Mouse (Mus musculus): Measurements from ENCODE around the gene Hfe2. TPM values are rescaled to one million over a fixed set of nuclear protein-coding genes. Genes with fewer than 3 reads are reported as not detected.

The Hfe2 gene
- polyA plus RNA-seq, 1 experiment: not detected

DNA sequence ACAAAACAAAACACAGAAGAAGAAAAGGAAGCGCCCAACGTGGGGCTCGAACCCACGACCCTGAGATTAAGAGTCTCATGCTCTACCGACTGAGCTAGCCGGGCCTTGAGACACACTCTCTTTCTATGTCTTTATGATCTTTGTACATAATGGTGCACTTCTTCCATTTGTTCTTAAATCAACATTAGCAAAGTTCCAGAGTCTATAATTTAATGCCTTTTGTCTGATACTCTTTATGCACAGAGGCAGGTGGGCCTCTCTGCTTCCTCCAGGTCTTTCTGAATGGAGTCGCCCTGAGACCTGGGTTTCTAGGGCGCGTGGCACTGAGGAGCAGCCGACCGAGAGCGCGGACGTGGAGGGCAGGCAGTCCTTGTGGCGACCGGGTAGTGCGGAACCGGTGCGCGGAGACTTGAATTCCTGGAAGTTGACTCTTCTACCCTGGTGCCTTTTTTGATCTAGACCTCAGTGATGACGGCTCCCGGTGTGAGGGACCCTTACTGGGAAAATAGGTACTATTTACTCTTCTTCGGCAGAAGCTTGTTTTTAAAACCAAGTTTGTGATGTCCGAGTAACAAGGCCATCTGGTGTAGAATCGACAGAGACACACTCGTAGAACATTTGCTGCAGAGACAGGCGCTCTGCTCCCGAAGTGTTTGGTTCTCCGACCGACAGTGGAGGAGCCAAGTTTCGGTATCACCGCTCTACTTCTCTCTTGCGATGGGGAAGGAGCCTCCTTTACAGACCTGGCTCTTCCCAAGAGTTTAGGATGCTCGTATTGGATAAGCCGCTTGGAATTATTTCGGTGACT is 25.3 kb upstream of the Hfe2 start:
- no peak for TF ChIP-seq GATA1 (IDR thresholded peaks at IDR 0.05; ENCODE audit: low read length)

GRCm38 (mm10) chr3:96500289-96500621 is 24.7 kb upstream of the Hfe2 start:
- TF ChIP-seq GATA1 (IDR thresholded peaks at IDR 0.05; ENCODE audit: low read length): no peak

DNA sequence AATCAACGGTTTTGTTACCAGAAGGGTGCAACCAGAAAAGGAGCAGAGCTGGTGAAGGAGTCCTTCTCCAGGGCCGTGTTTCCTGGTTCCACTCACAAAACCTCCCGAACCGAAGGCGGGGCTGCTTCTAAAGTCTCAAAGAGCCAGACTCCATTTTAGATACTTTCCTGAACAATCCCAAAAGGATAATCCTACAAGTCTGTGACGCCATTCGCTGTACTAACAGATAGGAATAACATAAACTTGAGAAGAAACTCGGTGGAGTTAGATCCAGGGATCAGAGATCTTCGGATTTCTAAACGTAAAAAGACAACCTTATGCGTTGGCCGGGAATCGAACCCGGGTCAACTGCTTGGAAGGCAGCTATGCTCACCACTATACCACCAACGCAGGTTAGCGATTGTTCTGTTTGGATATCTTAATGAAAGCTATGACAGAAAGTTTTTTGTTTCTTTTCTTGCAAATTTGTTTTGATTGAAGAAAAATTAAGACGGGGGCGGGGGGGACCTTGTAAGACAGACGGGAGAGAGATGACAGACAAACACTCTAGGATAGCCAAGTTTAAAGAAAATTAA is 24.2 kb upstream of the Hfe2 start:
- TF ChIP-seq GATA1 (IDR thresholded peaks at IDR 0.05; ENCODE audit: low read length): no peak

DNA sequence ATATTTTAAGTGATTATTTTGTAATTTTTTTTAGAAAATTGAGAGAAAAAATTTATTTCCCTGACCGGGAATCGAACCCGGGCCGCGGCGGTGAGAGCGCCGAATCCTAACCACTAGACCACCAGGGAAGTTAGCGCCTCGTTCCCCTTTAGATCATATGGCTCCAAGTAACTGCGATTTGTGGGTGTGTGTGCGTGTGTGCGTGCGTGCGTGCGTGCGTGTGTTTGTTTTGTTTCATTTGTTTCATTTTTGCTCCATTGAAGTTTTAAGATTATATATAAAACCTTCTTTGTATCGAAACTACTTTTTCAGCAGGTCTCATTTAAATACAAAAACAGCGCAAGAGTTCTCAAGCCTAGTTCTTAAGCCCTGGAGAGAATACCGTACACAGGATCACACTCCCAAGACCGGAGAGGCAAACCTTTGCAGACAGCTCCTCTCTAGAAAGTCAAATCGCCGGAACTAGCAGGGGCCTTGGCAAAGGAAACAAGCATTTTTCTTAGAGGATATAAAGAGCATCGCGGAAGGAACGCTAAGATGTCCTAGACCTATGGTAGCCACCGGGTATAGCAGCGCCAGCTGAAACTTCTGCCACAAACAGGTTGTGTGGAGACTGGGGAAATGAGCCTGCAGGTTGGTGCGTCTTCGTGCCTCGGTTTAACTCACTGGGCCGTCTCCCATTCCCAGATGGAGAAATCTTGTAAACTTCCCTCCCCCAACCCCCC is 23.4 kb upstream of the Hfe2 start:
- TF ChIP-seq GATA1 (IDR thresholded peaks at IDR 0.05; ENCODE audit: low read length): no peak

DNA sequence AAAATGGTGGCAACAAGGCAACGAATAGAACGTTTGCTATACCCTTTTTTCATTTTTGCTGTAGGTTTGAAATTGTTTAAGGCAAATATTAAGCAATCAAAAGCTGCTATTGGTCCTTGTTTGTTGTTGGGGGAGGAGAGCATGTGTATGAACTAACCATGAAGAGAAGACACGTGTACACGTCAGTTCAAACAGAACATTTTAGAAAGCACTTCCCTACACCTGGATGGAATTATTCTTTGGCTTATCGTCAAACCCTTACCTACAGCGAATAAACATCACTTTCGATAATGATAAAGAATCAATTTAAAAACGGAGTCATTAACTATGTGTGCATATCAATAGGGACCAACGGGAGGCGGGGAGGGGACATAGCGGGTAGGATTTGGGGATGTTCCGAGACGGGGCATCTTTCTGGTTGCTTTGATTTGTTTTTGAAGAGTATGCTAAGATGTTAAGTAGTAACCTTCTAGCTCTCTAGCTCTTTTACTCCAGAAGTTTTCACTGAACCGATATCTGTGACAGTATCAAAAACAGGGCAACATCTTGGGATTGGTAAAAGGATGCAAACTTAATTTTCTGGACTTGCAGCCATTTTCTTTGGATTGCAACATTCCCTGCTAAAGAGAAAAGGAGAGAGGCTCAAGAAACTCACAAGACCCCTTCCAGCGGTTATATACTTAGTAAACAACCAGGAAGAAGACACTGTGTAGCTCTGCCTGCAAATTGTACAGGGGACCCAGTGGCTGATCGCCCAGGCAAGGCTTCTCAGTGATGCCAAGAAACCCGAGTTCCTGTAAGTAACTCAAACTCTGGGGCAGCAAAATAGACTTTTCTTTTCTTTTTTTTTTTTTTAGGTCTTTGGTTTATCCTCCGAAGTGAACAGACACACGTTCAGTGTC is 22.5 kb upstream of the Hfe2 start:
- TF ChIP-seq GATA1 (IDR thresholded peaks at IDR 0.05; ENCODE audit: low read length): no peak

GRCm38 (mm10) chr3:96503083-96503450 is 21.9 kb upstream of the Hfe2 start:
- TF ChIP-seq GATA1 (IDR thresholded peaks at IDR 0.05; ENCODE audit: low read length): no peak

- no peak for TF ChIP-seq GATA1 (IDR thresholded peaks at IDR 0.05; ENCODE audit: low read length)
Observed at GRCm38 (mm10) chr3:96503946-96504345, 21.0 kb upstream of the Hfe2 start.

- TF ChIP-seq GATA1 (IDR thresholded peaks at IDR 0.05; ENCODE audit: low read length): no peak
Observed at GRCm38 (mm10) chr3:96504931-96505330, 20.0 kb upstream of the Hfe2 start.

DNA sequence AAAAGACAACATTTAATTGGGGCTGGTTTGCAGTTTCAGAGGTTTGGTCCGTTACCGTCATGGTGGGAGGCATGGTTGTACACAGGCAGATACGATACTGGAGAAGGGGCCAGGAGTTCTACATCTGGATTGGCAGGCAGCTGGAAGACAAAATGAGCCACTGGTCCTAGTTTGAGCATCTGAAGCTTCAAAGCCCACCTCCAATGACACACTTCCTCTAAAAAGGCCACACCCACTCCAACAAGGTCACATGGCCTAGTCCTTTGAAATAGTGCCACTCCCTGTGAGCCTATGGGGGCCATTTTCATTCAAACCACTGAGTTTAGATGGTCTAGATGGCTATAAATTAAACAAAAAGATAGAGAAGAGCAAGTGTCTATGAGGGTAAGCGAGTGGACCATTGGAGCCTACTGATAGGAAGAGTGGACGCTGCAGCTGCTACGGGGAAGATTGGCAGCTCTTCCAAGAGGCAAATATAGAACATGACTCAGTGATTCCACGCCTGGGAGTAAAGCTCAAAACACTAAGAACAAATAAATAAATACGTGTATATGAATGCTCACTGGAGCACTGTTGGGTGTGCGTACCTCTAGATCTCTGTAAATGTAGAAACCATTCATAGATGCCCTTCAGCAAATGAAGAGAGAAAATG is 18.4 kb upstream of the Hfe2 start:
- TF ChIP-seq GATA1 (IDR thresholded peaks at IDR 0.05; ENCODE audit: low read length): no peak

GRCm38 (mm10) chr3:96520171-96520570 is 4.8 kb upstream of the Hfe2 start:
- TF ChIP-seq GATA1 (IDR thresholded peaks at IDR 0.05; ENCODE audit: low read length): no peak

DNA sequence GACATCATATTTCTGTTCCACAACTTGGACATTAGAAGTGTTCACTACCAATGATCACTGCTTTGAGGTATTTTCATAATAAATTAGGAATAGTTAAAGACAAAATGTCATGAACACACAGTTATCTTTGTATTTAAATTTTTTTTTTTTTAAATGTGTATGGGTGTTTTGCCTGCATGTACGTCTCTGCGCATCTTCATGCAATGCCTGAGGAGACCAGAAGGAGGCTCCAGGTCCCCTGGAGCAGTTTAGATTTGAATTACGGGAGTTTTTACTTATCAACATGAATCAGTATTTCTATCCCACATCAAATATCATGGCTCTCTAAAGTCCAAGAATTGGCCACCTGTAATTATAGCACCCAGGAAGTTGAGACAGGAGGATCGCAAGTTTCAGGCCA is 2.8 kb upstream of the Hfe2 start:
- TF ChIP-seq GATA1 (IDR thresholded peaks at IDR 0.05; ENCODE audit: low read length): no peak

DNA sequence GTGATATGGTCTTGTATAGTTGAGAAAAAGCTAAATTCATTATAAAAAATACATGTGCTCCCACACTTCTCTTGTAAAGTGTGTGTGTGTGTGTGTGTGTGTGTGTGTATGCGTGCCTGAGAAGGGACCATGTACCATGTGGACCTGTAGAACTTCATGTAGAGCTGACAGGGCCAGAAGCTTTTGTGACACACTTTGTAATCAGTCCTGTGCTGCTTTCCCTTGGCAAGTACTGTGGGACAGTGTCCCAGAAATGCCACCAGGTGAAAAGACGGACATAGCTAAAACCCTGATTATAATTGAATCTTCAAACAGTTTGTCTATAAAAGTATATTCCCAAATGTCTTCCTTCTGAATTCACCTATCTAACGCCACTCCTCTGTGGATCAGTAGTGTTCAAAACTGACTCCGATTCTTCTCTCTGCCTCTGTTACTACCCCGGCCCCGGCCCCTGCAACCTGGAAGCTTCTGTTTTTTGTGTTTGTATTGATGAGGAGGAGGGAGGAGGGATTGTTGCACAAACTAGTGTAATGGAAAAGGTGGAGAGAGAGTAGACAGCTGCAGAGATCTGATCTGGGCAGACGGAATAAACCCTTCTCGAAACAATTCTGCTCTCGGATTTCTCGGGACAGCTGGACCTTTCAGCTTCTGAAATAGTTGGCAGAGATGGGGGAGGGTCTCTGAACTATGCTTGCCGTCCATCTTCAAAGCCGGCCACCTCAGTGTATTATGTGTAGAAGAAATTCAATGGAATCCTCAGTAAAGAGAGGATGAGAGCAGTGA is 753 bp upstream of the Hfe2 start:
- no peak for TF ChIP-seq GATA1 (IDR thresholded peaks at IDR 0.05; ENCODE audit: low read length)

GRCm38 (mm10) chr3:96526013-96526762 is 1.2 kb downstream of the Hfe2 start:
- TF ChIP-seq GATA1 (IDR thresholded peaks at IDR 0.05; ENCODE audit: low read length): no peak
